Mouse (Mus musculus): ENCODE measurements around the gene Ptprn2.

Ptprn2 gene

GRCm38 (mm10) chr12:117239927-117240715 is 754.6 kb downstream of the Ptprn2 start:
- DNase-seq, result no peak

GRCm38 (mm10) chr12:117242181-117242580 is 756.7 kb downstream of the Ptprn2 start:
- DNase-seq, result peak; percentile 50 to 61

GRCm38 (mm10) chr12:117245885-117246478 is 760.5 kb downstream of the Ptprn2 start:
- no peak for DNase-seq

GRCm38 (mm10) chr12:117250465-117250864 is 764.9 kb downstream of the Ptprn2 start:
- DNase-seq, result no peak

GRCm38 (mm10) chr12:117251663-117252425 is 766.3 kb downstream of the Ptprn2 start:
- no peak for DNase-seq

GRCm38 (mm10) chr12:117252426-117252779 is 766.9 kb downstream of the Ptprn2 start:
- DNase-seq, result no peak

GRCm38 (mm10) chr12:117254356-117254755 is 768.8 kb downstream of the Ptprn2 start:
- no peak for DNase-seq

- no peak for DNase-seq
These were observed 769.8 kb downstream of the Ptprn2 start for GRCm38 (mm10) chr12:117255325-117255724.

GRCm38 (mm10) chr12:117255776-117256342 is 770.3 kb downstream of the Ptprn2 start:
- DNase-seq, result no peak

- no peak for DNase-seq
These were observed 771.3 kb downstream of the Ptprn2 start for GRCm38 (mm10) chr12:117256849-117257204.

GRCm38 (mm10) chr12:117257205-117257920 is 771.8 kb downstream of the Ptprn2 start:
- DNase-seq, result no peak

- DNase-seq, result no peak
These were observed 772.5 kb downstream of the Ptprn2 start for GRCm38 (mm10) chr12:117257921-117258497.

- no peak for DNase-seq
These were observed 775.1 kb downstream of the Ptprn2 start for GRCm38 (mm10) chr12:117260391-117261164.

- DNase-seq, result no peak
These were observed 775.6 kb downstream of the Ptprn2 start for GRCm38 (mm10) chr12:117261165-117261440.

- DNase-seq, result no peak
These were observed 776.5 kb downstream of the Ptprn2 start for GRCm38 (mm10) chr12:117262003-117262402.

- no peak for DNase-seq
These were observed 777.6 kb downstream of the Ptprn2 start for GRCm38 (mm10) chr12:117263081-117263480.

- DNase-seq, result no peak
These were observed 779.7 kb downstream of the Ptprn2 start for GRCm38 (mm10) chr12:117265211-117265610.

GRCm38 (mm10) chr12:117268543-117269172 is 783.1 kb downstream of the Ptprn2 start:
- DNase-seq, result no peak

- DNase-seq, result no peak
These were observed 783.8 kb downstream of the Ptprn2 start for GRCm38 (mm10) chr12:117269310-117269709.

GRCm38 (mm10) chr12:117270199-117270598 is 784.7 kb downstream of the Ptprn2 start:
- no peak for DNase-seq

GRCm38 (mm10) chr12:117273166-117273565 is 787.6 kb downstream of the Ptprn2 start:
- no peak for DNase-seq

All from kidney, adult 8-10 months (tissue).